Mouse (Mus musculus) heart, postnatal 0 days (tissue): ENCODE measurements at regions not wholly inside any gene's neighbourhood (a gene's known extent, or its start where the extent isn't known, plus 50 kb on each side); places are given as distances from the start of the nearest gene placed in this dataset.

Source experiments
- CTCF ChIP-seq: IDR thresholded peaks from 2 replicates; pipeline ENCODE4 v1.5.1; 2016; ENCODE audit warnings: antibody characterized with exemption, control low read depth, low read depth
- EP300 ChIP-seq: IDR thresholded peaks from 2 replicates; pipeline ENCODE4 v1.6.1; 2016; ENCODE audit warnings: antibody characterized with exemption, low read depth

GRCm38 (mm10) chr14:105435343-105435742 lies 177.0 kb downstream of the Ndfip2 start:
- no peak for TF ChIP-seq EP300
- TF ChIP-seq CTCF: no peak
